Mouse (Mus musculus) hindbrain, embryonic 12.5 days (tissue): ENCODE results near the gene Slc16a4. TPM values are rescaled to one million over a fixed set of nuclear protein-coding genes. Genes with fewer than 3 reads are reported as not detected.
A peak's percentile ranks its signal among the peaks of the same experiment; 100 is the strongest.

ENCODE experiments used
- ATAC-seq: fragments of 200-750 bp; cut with Nextera tagmentation; 2 replicates; pipeline ENCODE4 v1.8.0; 2017; ENCODE audit warnings: moderate TSS enrichment; ENCODE audit not compliant: low FRiP score
- H3K27ac ChIP-seq: fragments of 300-500 bp; sonication (generic); 2 replicates; pipeline ENCODE4 v1.5.1; 2016; ENCODE audit warnings: mild to moderate bottlenecking
- H3K27me3 ChIP-seq: fragments of 300-500 bp; sonication (generic); 2 replicates; pipeline ENCODE4 v1.6.1; 2016; ENCODE audit warnings: mild to moderate bottlenecking
- H3K36me3 ChIP-seq: fragments of 300-500 bp; sonication (generic); 2 replicates; pipeline ENCODE4 v1.6.1; 2016; ENCODE audit warnings: mild to moderate bottlenecking
- H3K4me1 ChIP-seq: fragments of 300-500 bp; sonication (generic); 2 replicates; pipeline ENCODE4 v1.6.1; 2016
- H3K4me2 ChIP-seq: fragments of 300-500 bp; sonication (generic); replicated peaks from 2 replicates; pipeline ENCODE4 v1.6.1; 2016; ENCODE audit warnings: mild to moderate bottlenecking
- H3K4me3 ChIP-seq: fragments of 300-500 bp; sonication (generic); 2 replicates; pipeline ENCODE4 v1.5.1; 2016; ENCODE audit warnings: mild to moderate bottlenecking
- H3K9ac ChIP-seq: fragments of 300-500 bp; sonication (generic); 2 replicates; pipeline ENCODE4 v1.6.1; 2016; ENCODE audit warnings: mild to moderate bottlenecking, moderate library complexity
- H3K9me3 ChIP-seq: fragments of 300-500 bp; sonication (generic); replicated peaks from 2 replicates; pipeline ENCODE4 v1.6.1; 2016; ENCODE audit warnings: mild to moderate bottlenecking
- WGBS: fragments of 180-500 bp; shearing (Covaris S2); methylation state at CpG from one replicate; pipeline ENCODE4 v1.1.7; 2016; 5-methylcytosine and 5-hydroxymethylcytosine counted together
- polyA plus RNA-seq: library from polyadenylated mRNA; unstranded; fragments of >200 nt; fragmentation: Nextera tagmentation; extraction: Ambion mirVana; gene quantifications from 2 replicates; pipeline ENCODE4 v1.2.1, GENCODE M21; 2016

The Slc16a4 gene
- polyA plus RNA-seq, 1 experiment from 2014 or later = 5.4 TPM

- Histone ChIP-seq H3K4me2 (no peak overlapping the region), H3K4me1 (peaks cover 28% of the 10 kb centered on the region), H3K27ac (no peak overlapping the region), H3K27me3 (no peaks in the 10 kb centered on the region), H3K4me3 (no peak overlapping the region), H3K9me3 (no peaks in the 10 kb centered on the region), H3K36me3 (peaks cover 17% of the 10 kb centered on the region), H3K9ac (no peak overlapping the region)
- ATAC-seq = no peak
- WGBS = 95% methylated on average over 2 of the region's 2 CpGs
Measured at GRCm38 (mm10) chr3:107321141-107321540, 30.1 kb downstream of the Slc16a4 start.

- H3K4me1 ChIP-seq = peaks cover 28% of the 10 kb centered on the region
- no peak overlapping the region for H3K4me2 ChIP-seq
- H3K9me3 ChIP-seq = no peaks in the 10 kb centered on the region
- H3K27ac ChIP-seq = no peak overlapping the region
- peaks cover 17% of the 10 kb centered on the region for H3K36me3 ChIP-seq
- no peaks in the 10 kb centered on the region for H3K27me3 ChIP-seq
- no peak for ATAC-seq
- H3K4me3 ChIP-seq = no peak overlapping the region
- H3K9ac ChIP-seq = no peak overlapping the region
Measured at GRCm38 (mm10) chr3:107321776-107322175, 30.7 kb downstream of the Slc16a4 start.

GRCm38 (mm10) chr3:107326442-107326841 is 35.4 kb downstream of the Slc16a4 start:
- no peak overlapping the region for H3K4me3 ChIP-seq

GRCm38 (mm10) chr3:107330503-107331424 is 39.7 kb downstream of the Slc16a4 start:
- peaks cover 38% of the 10 kb centered on the region for H3K4me1 ChIP-seq
- peaks cover 21% of the 10 kb centered on the region for H3K36me3 ChIP-seq
- WGBS = 81% methylated on average over 28 of the region's 28 CpGs
- no peaks in the 10 kb centered on the region for H3K27me3 ChIP-seq
- no peaks in the 10 kb centered on the region for H3K9me3 ChIP-seq
- peak overlapping the region; percentile 88 for H3K9ac ChIP-seq
- peak overlapping the region; percentile 92 for H3K4me3 ChIP-seq
- peak overlapping the region; percentile 89 for H3K4me2 ChIP-seq
- H3K27ac ChIP-seq = no peak overlapping the region
- ATAC-seq = no peak

More at GRCm38 (mm10) chr3:107326442-107326841, 35.4 kb downstream of the Slc16a4 start:
- Histone ChIP-seq H3K9me3 (no peaks in the 10 kb centered on the region), H3K27ac (no peak overlapping the region), H3K4me2 (no peak overlapping the region), H3K9ac (no peak overlapping the region), H3K27me3 (no peaks in the 10 kb centered on the region), H3K36me3 (peaks cover 30% of the 10 kb centered on the region), H3K4me1 (peaks cover 52% of the 10 kb centered on the region)
- ATAC-seq = no peak
- WGBS = 92% methylated on average over 1 of the region's 1 CpGs

- H3K27me3 ChIP-seq = no peaks in the 10 kb centered on the region
- ATAC-seq = no peak
- peak overlapping the region; percentile 89 for H3K4me2 ChIP-seq
- peaks cover 35% of the 10 kb centered on the region for H3K4me1 ChIP-seq
- H3K9ac ChIP-seq = peak overlapping the region; percentile 88
- no peaks in the 10 kb centered on the region for H3K9me3 ChIP-seq
- H3K27ac ChIP-seq = 0 out of 2 replicates have a peak overlapping the region, but pooled peaks have one; percentile 92
- H3K36me3 ChIP-seq = peaks cover 18% of the 10 kb centered on the region
- peak overlapping the region; percentile 92 for H3K4me3 ChIP-seq
- WGBS = 29% methylated on average over 17 of the region's 17 CpGs
Measured at GRCm38 (mm10) chr3:107331746-107332126, 40.7 kb downstream of the Slc16a4 start.

GRCm38 (mm10) chr3:107332127-107332959 is 41.3 kb downstream of the Slc16a4 start:
- H3K4me2 ChIP-seq = peak overlapping the region; percentile 89
- peak; percentile 3; the same call in 1 of the 2 replicates for ATAC-seq
- H3K36me3 ChIP-seq = peaks cover 18% of the 10 kb centered on the region
- no peaks in the 10 kb centered on the region for H3K27me3 ChIP-seq
- peak overlapping the region; percentile 92 for H3K4me3 ChIP-seq
- no peaks in the 10 kb centered on the region for H3K9me3 ChIP-seq
- under 1% methylated on average over 75 of the region's 75 CpGs for WGBS
- H3K4me1 ChIP-seq = peaks cover 35% of the 10 kb centered on the region
- peak overlapping the region; percentile 92 for H3K27ac ChIP-seq
- H3K9ac ChIP-seq = peak overlapping the region; percentile 88

- peaks cover 18% of the 10 kb centered on the region for H3K36me3 ChIP-seq
- peak overlapping the region; percentile 89 for H3K4me2 ChIP-seq
- H3K4me1 ChIP-seq = peaks cover 33% of the 10 kb centered on the region
- WGBS = under 1% methylated on average over 37 of the region's 37 CpGs
- ATAC-seq = peak; percentile 98
- H3K4me3 ChIP-seq = peak overlapping the region; percentile 92
- H3K27me3 ChIP-seq = no peaks in the 10 kb centered on the region
- H3K9ac ChIP-seq = peak overlapping the region; percentile 88
- H3K27ac ChIP-seq = peak overlapping the region; percentile 97
- no peaks in the 10 kb centered on the region for H3K9me3 ChIP-seq
Measured at GRCm38 (mm10) chr3:107332960-107333380, 41.9 kb downstream of the Slc16a4 start.

- H3K4me3 ChIP-seq = peak within 1 kb of the TSS; percentile 92
- H3K9me3 ChIP-seq = no peaks in the 10 kb centered on the region
- peaks cover 32% of the 10 kb centered on the region for H3K4me1 ChIP-seq
- WGBS = under 1% methylated on average over 62 of the region's 62 CpGs
- peak within 1 kb of the TSS; percentile 89 for H3K4me2 ChIP-seq
- ATAC-seq = peak; percentile 97
- peaks cover 18% of the 10 kb centered on the region for H3K36me3 ChIP-seq
- peak within 1 kb of the TSS; percentile 88 for H3K9ac ChIP-seq
- H3K27ac ChIP-seq = peak within 1 kb of the TSS; percentile 97
- H3K27me3 ChIP-seq = no peaks in the 10 kb centered on the region
Measured at GRCm38 (mm10) chr3:107333381-107334201, 42.6 kb downstream of the Slc16a4 start, which contains the start of gene Rbm15. Gene Rbm15 (minus strand): TSS chr3:107333673.

GRCm38 (mm10) chr3:107334202-107334934 is 43.3 kb downstream of the Slc16a4 start:
- H3K4me2 ChIP-seq = peak overlapping the region; percentile 63
- peaks cover 18% of the 10 kb centered on the region for H3K36me3 ChIP-seq
- peak overlapping the region; percentile 97 for H3K27ac ChIP-seq
- H3K4me3 ChIP-seq = peak overlapping the region; percentile 92
- WGBS = 11% methylated on average over 12 of the region's 12 CpGs
- no peak for ATAC-seq
- peak overlapping the region; percentile 76 for H3K9ac ChIP-seq
- H3K9me3 ChIP-seq = no peaks in the 10 kb centered on the region
- H3K27me3 ChIP-seq = no peaks in the 10 kb centered on the region
- H3K4me1 ChIP-seq = peaks cover 27% of the 10 kb centered on the region

GRCm38 (mm10) chr3:107343971-107344370 is 52.9 kb downstream of the Slc16a4 start:
- H3K27me3 ChIP-seq = no peaks in the 10 kb centered on the region
- H3K4me3 ChIP-seq = no peak overlapping the region
- ATAC-seq = no peak
- H3K27ac ChIP-seq = no peak overlapping the region
- H3K4me1 ChIP-seq = no peaks in the 10 kb centered on the region
- H3K9ac ChIP-seq = no peak overlapping the region
- H3K36me3 ChIP-seq = no peaks in the 10 kb centered on the region
- no peak overlapping the region for H3K4me2 ChIP-seq
- WGBS = 46% methylated on average over 3 of the region's 3 CpGs
- no peaks in the 10 kb centered on the region for H3K9me3 ChIP-seq
